Mouse (Mus musculus) urinary bladder, adult 18-20 months (tissue): ENCODE results near the gene Pde7b.

Source experiments
- DNase-seq, 2 experiments: peaks; one replicate each; pipeline ENCODE4 v3.0.0; 2022; ENCODE audit warnings: low spot score in 2 of 2, mixed read lengths in 2 of 2

Pde7b gene

DNA sequence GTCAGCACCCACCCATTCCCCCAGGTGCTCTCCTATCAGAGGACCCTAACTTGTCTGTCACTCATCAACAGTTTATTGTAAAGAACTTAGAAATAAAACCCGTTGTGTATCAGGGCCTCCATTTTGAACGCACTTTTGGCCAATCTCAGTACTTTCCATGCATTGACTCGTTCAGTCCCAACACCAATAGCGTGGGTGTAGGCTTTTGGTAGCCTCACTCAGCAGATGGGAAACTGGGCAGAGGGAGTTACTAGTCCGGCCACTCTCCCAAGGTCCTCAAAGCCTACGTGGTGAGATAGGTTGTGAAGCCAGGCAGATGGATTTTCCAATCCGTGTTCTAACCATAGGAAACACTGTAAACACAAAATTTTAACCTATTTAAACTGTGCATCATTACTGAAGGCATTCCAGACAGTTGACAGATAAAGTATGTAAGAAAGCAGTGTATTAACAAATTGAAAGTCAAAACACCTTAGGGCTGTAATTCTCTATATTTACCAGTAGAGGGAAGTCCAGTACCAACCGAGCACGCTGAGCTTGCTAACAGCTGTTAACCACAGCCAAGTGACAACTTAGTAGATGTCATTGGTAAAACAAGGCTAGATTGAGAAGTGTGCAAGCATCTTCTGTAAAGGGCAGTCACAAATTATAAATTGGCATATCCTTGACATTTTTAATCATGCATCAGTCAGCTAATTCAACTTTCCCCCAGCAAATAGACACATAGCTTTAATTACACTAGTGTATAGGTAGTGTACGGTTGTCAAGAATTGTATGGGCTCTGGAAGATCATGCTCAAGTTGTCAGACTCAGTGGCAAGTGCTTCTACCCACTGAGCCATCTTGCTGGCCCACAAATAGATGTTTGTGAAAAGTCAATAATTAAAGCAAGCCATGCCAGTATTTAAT is 363.1 kb downstream of the Pde7b start:
- DNase-seq, result no peak

DNA sequence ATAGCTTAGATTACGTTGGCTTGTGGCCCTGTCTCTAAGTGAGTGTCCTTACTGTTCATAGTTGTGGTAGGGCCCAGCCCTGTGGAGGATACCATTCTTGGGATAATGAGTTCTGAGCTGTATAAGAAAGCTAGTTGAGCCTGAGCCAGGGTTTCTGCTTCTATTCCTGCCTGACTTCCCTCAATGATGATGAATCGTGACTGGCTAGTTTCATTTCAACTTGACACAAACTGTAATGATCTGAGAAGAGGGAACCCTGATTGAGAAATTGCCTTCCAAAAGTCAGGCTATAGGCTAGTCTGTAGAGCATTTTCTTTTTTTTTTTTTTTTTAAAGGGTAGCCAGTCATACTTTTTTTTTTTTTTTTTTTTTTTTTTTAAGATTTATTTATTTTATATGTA is 376.0 kb downstream of the Pde7b start:
- DNase-seq, result no peak
